Mouse (Mus musculus) liver, postnatal 0 days (tissue): ENCODE data around the gene Cd27.

Experiments used
- CTCF ChIP-seq: sonication (generic); IDR thresholded peaks from 2 replicates; pipeline ENCODE4 v1.5.1; 2016; ENCODE audit warnings: antibody characterized with exemption, low read depth
- EP300 ChIP-seq: IDR thresholded peaks from 2 replicates; pipeline ENCODE4 v1.6.1; 2016; ENCODE audit warnings: antibody characterized with exemption, low read depth, mild to moderate bottlenecking

DNA sequence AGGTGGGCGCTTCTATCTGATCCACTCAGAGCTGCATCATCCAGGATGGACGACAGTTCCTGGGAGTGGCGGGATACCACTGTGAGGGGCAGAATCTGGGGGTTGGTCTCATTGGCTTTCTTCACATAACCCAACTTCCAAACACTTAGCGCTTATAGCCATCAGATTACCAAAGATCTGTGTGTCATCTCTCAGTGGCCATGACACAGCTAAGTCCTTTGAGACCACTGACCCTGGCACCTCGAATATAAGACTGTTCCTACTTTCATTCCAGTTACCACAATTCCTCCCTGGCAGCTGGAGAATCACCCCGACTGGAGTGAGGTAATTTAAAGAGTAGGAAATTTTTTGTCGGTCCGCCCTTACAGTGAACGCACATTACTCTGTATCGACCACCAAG is 50.6 kb downstream of the Cd27 start:
- no peak for TF ChIP-seq CTCF
- TF ChIP-seq EP300, result no peak
